Mouse (Mus musculus) kidney, postnatal 0 days (tissue): ENCODE measurements around the gene Sec14l3. TPM values are rescaled to one million over a fixed set of nuclear protein-coding genes. Genes with fewer than 3 reads are reported as not detected.

Source experiments
- ATAC-seq: fragments of 200-750 bp; cut with Nextera tagmentation; replicated peaks from 2 replicates; pipeline ENCODE4 v1.8.0; 2017; ENCODE audit warnings: low read depth, moderate number of reproducible peaks, moderate TSS enrichment, moderate library complexity; ENCODE audit not compliant: low FRiP score
- DNase-seq: peaks from one replicate; pipeline ENCODE4 v3.0.0-alpha.2; 2016; ENCODE audit warnings: low spot score
- H3K27ac ChIP-seq: fragments of 300-500 bp; sonication (generic); 2 replicates; pipeline ENCODE4 v1.5.1; 2014; ENCODE audit warnings: mild to moderate bottlenecking
- H3K27me3 ChIP-seq: fragments of 300-500 bp; sonication (generic); 2 replicates; pipeline ENCODE4 v1.6.1; 2014; ENCODE audit warnings: low read length, mixed read lengths; ENCODE audit not compliant: insufficient read depth
- H3K36me3 ChIP-seq: fragments of 300-500 bp; sonication (generic); 2 replicates; pipeline ENCODE4 v1.6.1; 2014; ENCODE audit warnings: low read length, mixed read lengths; ENCODE audit not compliant: insufficient read depth
- H3K4me1 ChIP-seq: fragments of 300-500 bp; sonication (generic); replicated peaks from 2 replicates; pipeline ENCODE4 v1.6.1; 2014; ENCODE audit warnings: antibody characterized with exemption, low read length, mixed read lengths; ENCODE audit not compliant: insufficient read depth
- H3K4me2 ChIP-seq: fragments of 300-500 bp; sonication (generic); 2 replicates; pipeline ENCODE4 v1.6.1; 2014; ENCODE audit warnings: mild to moderate bottlenecking, low read length, moderate library complexity, mixed read lengths
- H3K4me3 ChIP-seq: fragments of 300-500 bp; sonication (generic); replicated peaks from 2 replicates; pipeline ENCODE4 v1.5.1; 2014; ENCODE audit warnings: low read depth, low read length
- H3K9ac ChIP-seq: fragments of 300-500 bp; sonication (generic); 2 replicates; pipeline ENCODE4 v1.6.1; 2014; ENCODE audit warnings: low read depth, low read length
- H3K9me3 ChIP-seq: fragments of 300-500 bp; sonication (generic); replicated peaks from 2 replicates; pipeline ENCODE4 v1.6.1; 2016; ENCODE audit warnings: low read length, inconsistent platforms, mixed read lengths
- CTCF ChIP-seq: IDR thresholded peaks from 2 replicates; pipeline ENCODE4 v1.5.1; 2016; ENCODE audit warnings: antibody characterized with exemption, low read depth, mild to moderate bottlenecking, moderate library complexity
- WGBS: fragments of 180-500 bp; shearing (Covaris S2); extraction: QIAGEN DNeasy Blood & Tissue Kit; methylation state at CpG from one replicate; pipeline ENCODE4 v1.1.7; 2014; 5-methylcytosine and 5-hydroxymethylcytosine counted together
- polyA plus RNA-seq: library from polyadenylated mRNA; unstranded; fragments of >200 nt; fragmentation: Nextera tagmentation; extraction: Ambion mirVana; gene quantifications from 2 replicates; pipeline ENCODE4 v1.2.1, GENCODE M21; 2015

Gene Sec14l3
- polyA plus RNA-seq, 1 experiment from 2014 or later, result not detected

DNA sequence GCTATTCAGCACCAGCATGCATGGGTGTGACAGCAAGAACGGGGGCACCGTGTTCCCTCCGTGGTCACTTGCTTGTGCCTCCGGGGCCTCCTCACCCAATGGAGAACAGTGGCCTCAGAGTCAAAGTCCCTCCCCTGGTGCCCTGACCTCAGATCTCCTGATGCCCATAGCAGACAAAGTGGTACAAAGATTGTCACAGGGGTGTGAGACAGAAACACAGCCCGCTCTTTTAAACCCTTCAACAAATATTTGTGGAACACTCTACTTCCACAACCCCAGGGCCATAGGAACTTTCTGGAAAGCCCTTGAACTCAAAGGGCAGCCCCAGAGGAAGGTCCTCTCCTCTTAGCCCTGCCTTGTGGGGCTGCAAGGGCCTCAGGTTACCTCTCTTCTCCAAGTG, 57.6 kb downstream of the Sec14l3 start:
- H3K9me3 ChIP-seq, result no peaks in the 10 kb centered on the region
- ATAC-seq (no peak), DNase-seq (no peak)
- H3K4me2 ChIP-seq, result no peak overlapping the region
- H3K9ac ChIP-seq, result no peak overlapping the region
- H3K4me3 ChIP-seq, result no peak overlapping the region
- 80% methylated on average over 5 of the region's 5 CpGs for WGBS
- TF ChIP-seq CTCF, result no peak
- peaks cover 11% of the 10 kb centered on the region; the same call in 1 of the 2 replicates for H3K4me1 ChIP-seq
- H3K27ac ChIP-seq, result no peak overlapping the region
- no peaks in the 10 kb centered on the region for H3K36me3 ChIP-seq
- no peaks in the 10 kb centered on the region for H3K27me3 ChIP-seq

DNA sequence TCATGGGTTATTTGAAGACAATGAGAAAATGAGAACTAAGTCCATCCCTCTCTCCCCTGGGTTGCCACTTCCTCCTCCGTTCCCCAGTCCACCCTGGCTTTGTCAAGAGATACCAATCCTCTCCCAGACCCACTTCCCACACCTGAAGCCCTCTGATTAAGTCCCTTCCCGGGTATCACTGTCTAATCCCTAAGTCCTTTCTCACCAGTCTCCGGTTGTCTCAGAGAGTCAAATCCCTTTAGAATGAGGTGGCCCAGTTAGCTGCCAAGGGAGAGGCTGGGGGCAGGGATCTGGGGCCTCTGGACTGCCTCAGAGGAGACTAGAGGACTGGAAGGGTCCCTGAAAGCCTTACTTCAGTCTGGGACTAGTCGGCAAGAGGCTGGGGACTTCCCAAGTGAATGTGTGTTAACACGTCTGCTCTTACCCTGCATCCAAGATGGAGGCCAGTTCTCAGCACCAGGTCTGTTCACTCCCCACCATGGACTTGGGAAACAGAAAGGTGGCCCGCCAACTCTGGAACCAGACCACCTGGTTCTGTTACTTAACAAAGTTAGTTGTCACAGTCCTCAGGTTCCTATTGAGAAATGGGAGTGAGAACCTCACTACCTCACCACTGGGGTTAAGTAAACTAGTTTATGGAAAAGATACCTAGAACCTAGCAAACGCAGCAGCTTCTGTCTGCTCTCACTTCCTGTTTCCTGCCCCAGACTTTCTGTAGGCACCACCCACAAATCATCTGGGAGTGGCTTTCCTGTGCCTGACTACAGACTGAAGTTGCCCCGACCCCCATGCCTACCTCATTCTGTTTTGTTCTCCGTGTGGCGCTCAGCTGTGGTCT, 58.3 kb downstream of the Sec14l3 start, which contains the start of gene Sec14l2:
Gene Sec14l2 (minus strand): TSS at position 674 of the 838 bp plus-strand sequence.
- Histone ChIP-seq H3K9me3 (no peaks in the 10 kb centered on the region), H3K9ac (no peak within 1 kb of the TSS), H3K27me3 (no peaks in the 10 kb centered on the region), H3K4me2 (no peak within 1 kb of the TSS), H3K4me3 (no peak within 1 kb of the TSS), H3K27ac (no peak within 1 kb of the TSS), H3K4me1 (peaks cover 7% of the 10 kb centered on the region; the same call in 1 of the 2 replicates), H3K36me3 (no peaks in the 10 kb centered on the region)
- DNase-seq (peak; percentile 13), ATAC-seq (no peak)
- 80% methylated on average over 10 of the region's 10 CpGs for WGBS
- TF ChIP-seq CTCF, result no peak

DNA sequence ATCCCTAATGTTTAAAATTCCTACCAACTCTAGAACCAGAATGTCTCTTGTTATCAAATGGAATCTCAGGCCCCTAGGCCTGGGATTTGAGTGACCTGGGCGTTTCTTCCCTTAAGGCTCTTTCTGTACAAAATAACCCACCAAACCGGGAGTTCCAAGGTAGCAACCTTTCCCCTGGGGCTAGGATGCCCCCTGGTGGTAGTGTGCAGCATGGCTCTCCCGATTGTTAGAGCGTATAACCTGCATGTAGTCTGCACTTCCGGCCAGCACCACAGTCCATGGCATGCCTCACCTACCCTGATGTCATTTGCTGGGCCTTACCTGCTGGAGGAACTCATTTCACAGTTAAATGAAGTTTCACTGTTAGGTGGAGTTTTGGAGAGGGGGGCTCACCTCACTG, 59.3 kb downstream of the Sec14l3 start:
- H3K4me1 ChIP-seq, result no peaks in the 10 kb centered on the region
- no peaks in the 10 kb centered on the region for H3K36me3 ChIP-seq
- no peak overlapping the region for H3K4me2 ChIP-seq
- no peak overlapping the region for H3K4me3 ChIP-seq
- H3K9ac ChIP-seq, result no peak overlapping the region
- no peaks in the 10 kb centered on the region for H3K27me3 ChIP-seq
- H3K9me3 ChIP-seq, result no peaks in the 10 kb centered on the region
- peak; percentile 65 for TF ChIP-seq CTCF
- DNase-seq, result peak; percentile 28
- ATAC-seq, result no peak
- WGBS, result 66% methylated on average over 5 of the region's 5 CpGs
- H3K27ac ChIP-seq, result no peak overlapping the region

DNA sequence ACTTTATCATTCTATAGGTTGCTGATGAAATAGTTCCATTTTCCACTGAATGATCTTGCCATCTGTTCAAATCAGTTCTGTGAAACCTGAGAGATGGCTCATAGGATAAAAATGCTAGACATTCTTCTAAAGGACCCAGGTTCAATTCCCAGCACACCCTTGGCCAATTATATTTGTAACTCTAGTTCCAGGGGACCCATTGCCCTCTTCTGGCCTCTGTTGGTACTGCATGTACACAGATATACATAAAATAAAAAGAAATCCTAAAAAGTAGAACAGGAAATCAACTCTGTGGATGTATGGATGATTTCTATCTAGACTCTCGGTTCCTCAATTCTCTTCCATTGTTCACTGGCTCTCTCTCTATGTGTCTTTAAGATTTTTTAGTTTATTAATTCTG, 62.4 kb downstream of the Sec14l3 start:
- peak; percentile 32; the same call in 1 of the 2 replicates for TF ChIP-seq CTCF
- Histone ChIP-seq H3K9ac (no peak overlapping the region), H3K4me1 (no peaks in the 10 kb centered on the region), H3K36me3 (no peaks in the 10 kb centered on the region), H3K27ac (no peak overlapping the region), H3K9me3 (no peaks in the 10 kb centered on the region), H3K4me3 (no peak overlapping the region), H3K4me2 (no peak overlapping the region), H3K27me3 (no peaks in the 10 kb centered on the region)
- no peak for ATAC-seq
- 95% methylated on average over 1 of the region's 1 CpGs for WGBS
- DNase-seq, result no peak

Other genes with a start within 250 kb of the Sec14l3 start
- 1.3 and 1.9 TPM in 2 replicates for gene Osbp2, start 200.9 kb upstream of the Sec14l3 start, polyA plus RNA-seq
- gene 4921536K21Rik, start 169.7 kb upstream of the Sec14l3 start, polyA plus RNA-seq, result 0.42 and 0.45 TPM in 2 replicates
- gene Dusp18, start 169.6 kb upstream of the Sec14l3 start, polyA plus RNA-seq, result 10.1 and 10.7 TPM in 2 replicates
- gene Slc35e4, start 150.2 kb upstream of the Sec14l3 start, polyA plus RNA-seq, result 6.6 and 6.9 TPM in 2 replicates
- 233 and 274 TPM in 2 replicates for gene Tcn2, start 132.7 kb upstream of the Sec14l3 start, polyA plus RNA-seq
- gene Pes1, start 100.9 kb upstream of the Sec14l3 start, polyA plus RNA-seq, result 55.0 and 61.7 TPM in 2 replicates
- 0.61 and 1.2 TPM in 2 replicates for gene 4930556J24Rik, start 88.1 kb upstream of the Sec14l3 start, polyA plus RNA-seq
- gene Gal3st1, start 81.2 kb upstream of the Sec14l3 start, polyA plus RNA-seq, result 26.2 and 30.3 TPM in 2 replicates
- gene Sec14l4, start 33.4 kb upstream of the Sec14l3 start, polyA plus RNA-seq, result not detected in 2 replicates
- gene Mtfp1, start 30.6 kb downstream of the Sec14l3 start, polyA plus RNA-seq, result 18.6 and 19.9 TPM in 2 replicates
- 1.3 and 1.4 TPM in 2 replicates for gene Sec14l2, start 58.6 kb downstream of the Sec14l3 start, polyA plus RNA-seq
- gene Rnf215, start 70.4 kb downstream of the Sec14l3 start, polyA plus RNA-seq, result 29.8 and 30.9 TPM in 2 replicates
- gene Ccdc157, start 95.5 kb downstream of the Sec14l3 start, polyA plus RNA-seq, result 5.9 and 6.0 TPM in 2 replicates
- 31.2 and 31.3 TPM in 2 replicates for gene Sf3a1, start 95.5 kb downstream of the Sec14l3 start, polyA plus RNA-seq
- gene Tbc1d10a, start 121.9 kb downstream of the Sec14l3 start, polyA plus RNA-seq, result 40.6 and 41.1 TPM in 2 replicates
- gene Castor1, start 153.4 kb downstream of the Sec14l3 start, polyA plus RNA-seq, result 6.5 and 6.7 TPM in 2 replicates
- gene Osm, start 171.6 kb downstream of the Sec14l3 start, polyA plus RNA-seq, result 0.09 and 0.11 TPM in 2 replicates
- 0.11 and 0.24 TPM in 2 replicates for gene Lif, start 192.7 kb downstream of the Sec14l3 start, polyA plus RNA-seq